Mouse (Mus musculus): ENCODE measurements around the gene Fgf13. TPM values are rescaled to one million over a fixed set of nuclear protein-coding genes. Genes with fewer than 3 reads are reported as not detected.

The Fgf13 gene
- polyA plus RNA-seq, 1 experiment from 2014 or later, result 164 TPM

- Histone ChIP-seq H3K27ac (peak overlapping the region; percentile 64), H3K27me3 (no peaks in the 10 kb centered on the region), H3K4me2 (no peak overlapping the region), H3K4me1 (replicated peaks) (0 out of 2 replicates have a peak, but pooled peaks cover 8% of the 10 kb centered on the region), H3K9ac (no peak overlapping the region), H3K9me3 (no peaks in the 10 kb centered on the region), H3K4me3 (no peak overlapping the region), H3K36me3 (no peaks in the 10 kb centered on the region)
- ATAC-seq (ENCODE audit: low FRiP score), result peak; percentile 90
- 28% methylated on average over 3 of the region's 3 CpGs for WGBS
These were observed 388.7 kb downstream of the Fgf13 start for GRCm38 (mm10) chrX:59179081-59179596.

- Histone ChIP-seq H3K27me3 (no peaks in the 10 kb centered on the region), H3K9me3 (no peaks in the 10 kb centered on the region), H3K9ac (no peak overlapping the region), H3K4me3 (no peak overlapping the region), H3K36me3 (no peaks in the 10 kb centered on the region), H3K27ac (no peak overlapping the region), H3K4me1 (replicated peaks) (0 out of 2 replicates have a peak, but pooled peaks cover 8% of the 10 kb centered on the region), H3K4me2 (no peak overlapping the region)
- 61% methylated on average over 3 of the region's 3 CpGs for WGBS
- ATAC-seq (ENCODE audit: low FRiP score), result no peak
These were observed 390.2 kb downstream of the Fgf13 start for GRCm38 (mm10) chrX:59177653-59178052.

GRCm38 (mm10) chrX:59172200-59172599 is 395.7 kb downstream of the Fgf13 start:
- H3K4me1 ChIP-seq (replicated peaks), result no peaks in the 10 kb centered on the region
- ATAC-seq (ENCODE audit: low FRiP score), result no peak

GRCm38 (mm10) chrX:59166763-59167162 is 401.1 kb downstream of the Fgf13 start:
- no peak overlapping the region for H3K27ac ChIP-seq
- no peak overlapping the region for H3K9ac ChIP-seq
- H3K9me3 ChIP-seq, result no peaks in the 10 kb centered on the region
- H3K27me3 ChIP-seq, result no peaks in the 10 kb centered on the region
- no peak for ATAC-seq (ENCODE audit: low FRiP score)
- WGBS, result 76% methylated on average over 2 of the region's 2 CpGs
- no peak overlapping the region for H3K4me3 ChIP-seq
- no peaks in the 10 kb centered on the region for H3K36me3 ChIP-seq
- H3K4me1 ChIP-seq (replicated peaks), result no peaks in the 10 kb centered on the region
- no peak overlapping the region for H3K4me2 ChIP-seq

More at GRCm38 (mm10) chrX:59172200-59172599, 395.7 kb downstream of the Fgf13 start:
- H3K27ac ChIP-seq, result no peak overlapping the region
- no peaks in the 10 kb centered on the region for H3K27me3 ChIP-seq
- no peaks in the 10 kb centered on the region for H3K36me3 ChIP-seq
- H3K9me3 ChIP-seq, result no peaks in the 10 kb centered on the region
- H3K4me2 ChIP-seq, result no peak overlapping the region
- H3K4me3 ChIP-seq, result no peak overlapping the region
- WGBS, result 15% methylated on average over 1 of the region's 1 CpGs
- no peak overlapping the region for H3K9ac ChIP-seq

- no peaks in the 10 kb centered on the region for H3K36me3 ChIP-seq
- H3K4me3 ChIP-seq, result no peak overlapping the region
- H3K4me2 ChIP-seq, result no peak overlapping the region
- no peak overlapping the region for H3K27ac ChIP-seq
- H3K4me1 ChIP-seq (replicated peaks), result no peaks in the 10 kb centered on the region
- no peaks in the 10 kb centered on the region for H3K27me3 ChIP-seq
- WGBS, result 74% methylated on average over 2 of the region's 2 CpGs
- no peak for ATAC-seq (ENCODE audit: low FRiP score)
- H3K9me3 ChIP-seq, result no peaks in the 10 kb centered on the region
- no peak overlapping the region for H3K9ac ChIP-seq
These were observed 425.9 kb downstream of the Fgf13 start for GRCm38 (mm10) chrX:59141947-59142346.

- WGBS, result 20% methylated on average over 8 of the region's 8 CpGs
- no peak overlapping the region for H3K9ac ChIP-seq
These were observed 432.9 kb downstream of the Fgf13 start for GRCm38 (mm10) chrX:59134928-59135361.

GRCm38 (mm10) chrX:59134166-59134861 is 433.6 kb downstream of the Fgf13 start:
- no peak overlapping the region for H3K27ac ChIP-seq

More at GRCm38 (mm10) chrX:59134928-59135361, 432.9 kb downstream of the Fgf13 start:
- Histone ChIP-seq H3K4me2 (peak overlapping the region; percentile 71), H3K4me3 (peak overlapping the region; percentile 55), H3K9me3 (no peaks in the 10 kb centered on the region), H3K36me3 (no peaks in the 10 kb centered on the region), H3K27ac (no peak overlapping the region), H3K27me3 (no peaks in the 10 kb centered on the region), H3K4me1 (replicated peaks) (0 out of 2 replicates have a peak, but pooled peaks cover 3% of the 10 kb centered on the region)
- ATAC-seq (ENCODE audit: low FRiP score), result peak; percentile 86

GRCm38 (mm10) chrX:59133834-59134165 is 434.1 kb downstream of the Fgf13 start:
- Histone ChIP-seq H3K36me3 (no peaks in the 10 kb centered on the region), H3K9me3 (no peaks in the 10 kb centered on the region), H3K27me3 (no peaks in the 10 kb centered on the region), H3K4me2 (peak overlapping the region; percentile 71), H3K9ac (peak overlapping the region; percentile 70), H3K27ac (no peak overlapping the region), H3K4me3 (peak overlapping the region; percentile 55), H3K4me1 (replicated peaks) (0 out of 2 replicates have a peak, but pooled peaks cover 3% of the 10 kb centered on the region)
- ATAC-seq (ENCODE audit: low FRiP score), result no peak; the same call in 1 of the 2 replicates
- 16% methylated on average over 24 of the region's 24 CpGs for WGBS

More at GRCm38 (mm10) chrX:59134166-59134861, 433.6 kb downstream of the Fgf13 start:
- H3K4me2 ChIP-seq, result peak overlapping the region; percentile 71
- H3K4me1 ChIP-seq (replicated peaks), result 0 out of 2 replicates have a peak, but pooled peaks cover 3% of the 10 kb centered on the region
- H3K36me3 ChIP-seq, result no peaks in the 10 kb centered on the region
- peak overlapping the region; percentile 70 for H3K9ac ChIP-seq
- no peaks in the 10 kb centered on the region for H3K27me3 ChIP-seq
- H3K4me3 ChIP-seq, result peak overlapping the region; percentile 55
- ATAC-seq (ENCODE audit: low FRiP score), result peak; percentile 86
- H3K9me3 ChIP-seq, result no peaks in the 10 kb centered on the region
- WGBS, result 18% methylated on average over 49 of the region's 75 CpGs

- H3K36me3 ChIP-seq, result no peaks in the 10 kb centered on the region
- no peaks in the 10 kb centered on the region for H3K27me3 ChIP-seq
- H3K4me2 ChIP-seq, result peak overlapping the region; percentile 71
- H3K27ac ChIP-seq, result no peak overlapping the region
- H3K9ac ChIP-seq, result peak overlapping the region; percentile 70
- no peak; the same call in 1 of the 2 replicates for ATAC-seq (ENCODE audit: low FRiP score)
- H3K9me3 ChIP-seq, result no peaks in the 10 kb centered on the region
- H3K4me3 ChIP-seq, result peak overlapping the region; percentile 55
- 0 out of 2 replicates have a peak, but pooled peaks cover 3% of the 10 kb centered on the region for H3K4me1 ChIP-seq (replicated peaks)
- 19% methylated on average over 10 of the region's 10 CpGs for WGBS
These were observed 434.5 kb downstream of the Fgf13 start for GRCm38 (mm10) chrX:59133416-59133815.

GRCm38 (mm10) chrX:59126637-59127036 is 441.2 kb downstream of the Fgf13 start:
- WGBS, result 77% methylated on average over 4 of the region's 4 CpGs
- Histone ChIP-seq H3K4me1 (replicated peaks) (no peaks in the 10 kb centered on the region), H3K9me3 (no peaks in the 10 kb centered on the region), H3K27ac (no peak overlapping the region), H3K36me3 (no peaks in the 10 kb centered on the region; the same call in 1 of the 2 replicates), H3K27me3 (no peaks in the 10 kb centered on the region), H3K4me2 (no peak overlapping the region), H3K9ac (no peak overlapping the region), H3K4me3 (no peak overlapping the region)
- no peak for ATAC-seq (ENCODE audit: low FRiP score)

- Histone ChIP-seq H3K9ac (no peak overlapping the region), H3K4me1 (replicated peaks) (no peaks in the 10 kb centered on the region), H3K27ac (no peak overlapping the region), H3K4me3 (no peak overlapping the region), H3K9me3 (no peaks in the 10 kb centered on the region), H3K36me3 (no peaks in the 10 kb centered on the region), H3K4me2 (no peak overlapping the region), H3K27me3 (no peaks in the 10 kb centered on the region)
- ATAC-seq (ENCODE audit: low FRiP score), result no peak
These were observed 454.7 kb downstream of the Fgf13 start for GRCm38 (mm10) chrX:59113187-59113586.

GRCm38 (mm10) chrX:59085928-59086327 is 481.9 kb downstream of the Fgf13 start:
- no peaks in the 10 kb centered on the region for H3K4me1 ChIP-seq (replicated peaks)
- no peak overlapping the region for H3K4me3 ChIP-seq
- ATAC-seq (ENCODE audit: low FRiP score), result no peak
- no peaks in the 10 kb centered on the region for H3K36me3 ChIP-seq
- no peak overlapping the region for H3K4me2 ChIP-seq
- no peaks in the 10 kb centered on the region for H3K9me3 ChIP-seq
- 96% methylated on average over 3 of the region's 3 CpGs for WGBS
- H3K27ac ChIP-seq, result no peak overlapping the region
- H3K27me3 ChIP-seq, result no peaks in the 10 kb centered on the region
- H3K9ac ChIP-seq, result no peak overlapping the region

GRCm38 (mm10) chrX:59080427-59080826 is 487.4 kb downstream of the Fgf13 start:
- H3K4me1 ChIP-seq (replicated peaks), result no peaks in the 10 kb centered on the region
- no peak overlapping the region for H3K4me3 ChIP-seq
- H3K9ac ChIP-seq, result no peak overlapping the region
- no peaks in the 10 kb centered on the region for H3K9me3 ChIP-seq
- no peaks in the 10 kb centered on the region for H3K36me3 ChIP-seq
- no peaks in the 10 kb centered on the region for H3K27me3 ChIP-seq
- no peak for ATAC-seq (ENCODE audit: low FRiP score)
- no peak overlapping the region for H3K4me2 ChIP-seq
- H3K27ac ChIP-seq, result no peak overlapping the region

Measured in hindbrain, embryonic 13.5 days (tissue).